Mouse (Mus musculus) myocyte (in vitro differentiated cells): ENCODE measurements around the gene Qsox1. TPM values are rescaled to one million over a fixed set of nuclear protein-coding genes. Genes with fewer than 3 reads are reported as not detected.

Experiments used
- H3K27me3 ChIP-seq: one replicate; pipeline ENCODE4 v1.6.1; 2011; ENCODE audit not compliant: control insufficient read depth, insufficient read depth, insufficient read length
- H3K36me3 ChIP-seq: one replicate; pipeline ENCODE4 v1.6.1; 2011; ENCODE audit not compliant: control insufficient read depth, insufficient read depth
- H3K4me2 ChIP-seq: one replicate; pipeline ENCODE4 v1.6.1; 2011; ENCODE audit warnings: low read depth, control low read depth
- H3K4me3 ChIP-seq: one replicate; pipeline ENCODE4 v1.5.1; 2011; ENCODE audit warnings: mild to moderate bottlenecking, control low read depth, moderate library complexity
- H3K79me2 ChIP-seq: one replicate; pipeline ENCODE4 v1.6.1; 2011; ENCODE audit not compliant: control insufficient read depth, insufficient read depth
- H3ac ChIP-seq: one replicate; pipeline ENCODE4 v1.6.1; 2011; ENCODE audit not compliant: control insufficient read depth, insufficient read length
- CEBPB ChIP-seq: IDR thresholded peaks from 2 replicates; pipeline ENCODE4 v1.6.1; 2011; ENCODE audit warnings: mild to moderate bottlenecking, moderate library complexity; ENCODE audit not compliant: poor library complexity, insufficient read depth, severe bottlenecking
- E2F4 ChIP-seq: IDR thresholded peaks from one replicate; pipeline ENCODE4 v1.6.1; 2011; ENCODE audit warnings: mild to moderate bottlenecking, control low read depth, moderate library complexity; ENCODE audit not compliant: insufficient read depth
- MAX ChIP-seq: IDR thresholded peaks from one replicate; pipeline ENCODE4 v1.6.1; 2011; ENCODE audit warnings: low read depth, mild to moderate bottlenecking, control low read depth
- MYOD1 ChIP-seq, 3 experiments: IDR thresholded peaks; one replicate each; pipeline ENCODE4 v1.6.1; 2011; ENCODE audit warnings: control low read depth in 2 of 3, low read depth in 2 of 3, mild to moderate bottlenecking in 2 of 3, moderate library complexity in 1 of 3; ENCODE audit not compliant: insufficient read length in 2 of 3, control insufficient read depth in 1 of 3
- MYOG ChIP-seq, 3 experiments: IDR thresholded peaks; one replicate each; pipeline ENCODE4 v1.6.1; 2011; ENCODE audit warnings: control low read depth in 2 of 3, low read depth in 2 of 3, mild to moderate bottlenecking in 2 of 3; ENCODE audit not compliant: insufficient read length in 2 of 3, control insufficient read depth in 1 of 3, insufficient read depth in 1 of 3
- POLR2A ChIP-seq: IDR thresholded peaks from one replicate; pipeline ENCODE4 v1.6.1; 2011; ENCODE audit warnings: low read depth, mild to moderate bottlenecking, control low read depth, moderate library complexity; ENCODE audit not compliant: insufficient read length
- POLR2AphosphoS2 ChIP-seq: IDR thresholded peaks from one replicate; pipeline ENCODE4 v1.6.1; 2011; ENCODE audit warnings: low read depth, control low read depth; ENCODE audit not compliant: insufficient read length
- REST ChIP-seq: IDR thresholded peaks from one replicate; pipeline ENCODE4 v1.6.1; 2011; ENCODE audit warnings: mild to moderate bottlenecking, control low read depth, moderate library complexity; ENCODE audit not compliant: insufficient read depth, insufficient read length
- SRF ChIP-seq: IDR thresholded peaks from one replicate; pipeline ENCODE4 v1.6.1; 2011; ENCODE audit warnings: low read depth; ENCODE audit not compliant: control insufficient read depth, insufficient read length
- TCF12 ChIP-seq: IDR thresholded peaks from one replicate; pipeline ENCODE4 v1.6.1; 2011; ENCODE audit warnings: mild to moderate bottlenecking, control low read depth; ENCODE audit not compliant: poor library complexity, insufficient read depth, severe bottlenecking
- TCF3 ChIP-seq: IDR thresholded peaks from one replicate; pipeline ENCODE4 v1.6.1; 2011; ENCODE audit warnings: low read depth, control low read depth; ENCODE audit not compliant: insufficient read length
- USF1 ChIP-seq: IDR thresholded peaks from one replicate; pipeline ENCODE4 v1.6.1; 2011; ENCODE audit warnings: low read depth, mild to moderate bottlenecking, control low read depth, moderate library complexity
- polyA plus RNA-seq: library from polyadenylated mRNA; unstranded; fragments of >200 nt; fragmentation: generic; extraction: Trizol; gene quantifications from one replicate; pipeline ENCODE4 v1.2.1, GENCODE M21; 2012; ENCODE audit warnings: missing spikeins

Gene Qsox1
- polyA plus RNA-seq, 1 experiment, result 101 TPM

GRCm38 (mm10) chr1:155805607-155806006, 7.1 kb downstream of the Qsox1 start:
- no peak for TF ChIP-seq MYOG (IDR thresholded peaks at IDR 0.05; ENCODE audit: control insufficient read depth in 1 of 3, insufficient read depth in 1 of 3, insufficient read length in 2 of 3, low read depth in 2 of 3)
- TF ChIP-seq POLR2AphosphoS2, result no peak
- no peak for TF ChIP-seq MYOD1 (IDR thresholded peaks at IDR 0.05; ENCODE audit: control insufficient read depth in 1 of 3, insufficient read length in 2 of 3, low read depth in 2 of 3)
- no peak for TF ChIP-seq REST
- no peak for TF ChIP-seq POLR2A
- TF ChIP-seq USF1, result no peak
- no peak for TF ChIP-seq SRF
- no peak for TF ChIP-seq TCF12
- TF ChIP-seq CEBPB, result no peak
- no peak for TF ChIP-seq E2F4

GRCm38 (mm10) chr1:155801014-155801991, 11.4 kb downstream of the Qsox1 start:
- Histone ChIP-seq H3K36me3 (peaks cover 12% of the 10 kb centered on the region), H3K4me3 (no peak overlapping the region), H3K79me2 (no peaks in the 10 kb centered on the region), H3K27me3 (no peaks in the 10 kb centered on the region), H3K4me2 (no peak overlapping the region), H3ac (no peak overlapping the region)
- TF ChIP-seq MYOG (IDR thresholded peaks at IDR 0.05; ENCODE audit: control insufficient read depth in 1 of 3, insufficient read depth in 1 of 3, insufficient read length in 2 of 3, low read depth in 2 of 3), result no peak

More at GRCm38 (mm10) chr1:155805607-155806006, 7.1 kb downstream of the Qsox1 start:
- H3K4me3 ChIP-seq, result no peak overlapping the region
- H3K36me3 ChIP-seq, result no peaks in the 10 kb centered on the region
- H3K79me2 ChIP-seq, result peaks cover 9% of the 10 kb centered on the region
- H3K4me2 ChIP-seq, result no peak overlapping the region
- no peak overlapping the region for H3ac ChIP-seq
- no peaks in the 10 kb centered on the region for H3K27me3 ChIP-seq

DNA sequence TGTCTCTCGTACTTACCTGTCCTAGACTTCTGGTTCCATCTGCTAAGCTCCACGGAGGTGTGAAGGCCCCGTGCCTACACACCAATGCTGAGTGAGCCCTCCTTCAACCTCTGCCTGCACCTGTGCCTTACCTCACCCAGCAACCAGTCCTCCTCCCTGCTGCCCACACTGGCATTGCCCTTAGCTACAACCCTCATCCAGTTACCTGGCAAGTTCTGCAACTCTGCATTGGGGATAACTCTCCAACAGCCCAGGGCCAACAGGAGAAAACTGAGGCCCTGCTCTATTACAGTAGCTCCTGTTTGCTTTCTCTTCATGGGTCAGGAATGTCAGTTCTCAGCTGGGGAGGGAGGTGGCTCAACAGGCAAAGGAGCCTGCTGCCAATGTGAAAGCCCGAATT, 14.7 kb downstream of the Qsox1 start:
- peaks cover 22% of the 10 kb centered on the region for H3K36me3 ChIP-seq
- TF ChIP-seq REST (no peak), USF1 (no peak), POLR2AphosphoS2 (no peak), TCF3 (no peak), E2F4 (no peak), CEBPB (no peak), POLR2A (no peak), SRF (no peak), MAX (no peak), MYOD1 (IDR thresholded peaks at IDR 0.05; ENCODE audit: control insufficient read depth in 1 of 3, insufficient read length in 2 of 3, low read depth in 2 of 3) (no peak), TCF12 (no peak), MYOG (IDR thresholded peaks at IDR 0.05; ENCODE audit: control insufficient read depth in 1 of 3, insufficient read depth in 1 of 3, insufficient read length in 2 of 3, low read depth in 2 of 3) (no peak)
- H3ac ChIP-seq, result no peak overlapping the region

DNA sequence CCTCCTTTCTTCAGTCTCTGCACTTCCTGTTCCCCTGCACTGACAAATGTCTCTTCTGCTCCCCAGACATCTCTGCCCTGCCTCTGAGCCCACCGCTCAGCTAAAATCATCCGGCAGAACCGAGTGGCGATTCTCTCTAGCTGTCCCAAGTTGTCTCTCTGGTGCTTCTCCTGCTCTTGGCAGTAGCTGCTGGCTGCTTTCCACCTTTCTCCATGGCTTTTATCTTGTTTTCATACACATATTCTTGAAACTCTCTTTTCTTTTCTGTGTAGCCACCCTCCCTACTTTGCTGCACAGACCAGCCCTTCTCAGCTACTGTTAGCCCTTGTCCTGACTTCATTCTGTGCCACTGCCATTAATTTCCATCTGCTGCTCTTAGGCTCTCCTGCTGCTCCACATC, 15.3 kb downstream of the Qsox1 start:
- peaks cover 24% of the 10 kb centered on the region for H3K36me3 ChIP-seq
- H3K4me3 ChIP-seq, result no peak overlapping the region
- no peaks in the 10 kb centered on the region for H3K27me3 ChIP-seq
- no peaks in the 10 kb centered on the region for H3K79me2 ChIP-seq
- no peak for TF ChIP-seq CEBPB
- TF ChIP-seq TCF3, result no peak
- TF ChIP-seq TCF12, result no peak
- TF ChIP-seq POLR2A, result no peak
- TF ChIP-seq SRF, result no peak
- no peak for TF ChIP-seq E2F4
- TF ChIP-seq MYOD1 (IDR thresholded peaks at IDR 0.05; ENCODE audit: control insufficient read depth in 1 of 3, insufficient read length in 2 of 3, low read depth in 2 of 3), result no peak
- no peak for TF ChIP-seq USF1
- no peak for TF ChIP-seq MAX
- TF ChIP-seq REST, result no peak
- no peak for TF ChIP-seq POLR2AphosphoS2
- TF ChIP-seq MYOG (IDR thresholded peaks at IDR 0.05; ENCODE audit: control insufficient read depth in 1 of 3, insufficient read depth in 1 of 3, insufficient read length in 2 of 3, low read depth in 2 of 3), result no peak
- H3ac ChIP-seq, result no peak overlapping the region
- no peak overlapping the region for H3K4me2 ChIP-seq

More for the DNA sequence above, 14.7 kb downstream of the Qsox1 start:
- no peak overlapping the region for H3K4me3 ChIP-seq
- no peaks in the 10 kb centered on the region for H3K27me3 ChIP-seq
- H3K79me2 ChIP-seq, result no peaks in the 10 kb centered on the region
- no peak overlapping the region for H3K4me2 ChIP-seq
